Mouse (Mus musculus) liver, embryonic 16.5 days (tissue): ENCODE measurements around the gene Magix. TPM values are rescaled to one million over a fixed set of nuclear protein-coding genes. Genes with fewer than 3 reads are reported as not detected.
A peak's percentile ranks its signal among the peaks of the same experiment; 100 is the strongest.

ENCODE experiments used
- ATAC-seq: fragments of 200-750 bp; cut with Nextera tagmentation; 2 replicates; pipeline ENCODE4 v1.8.0; 2017; ENCODE audit warnings: low read depth, mild to moderate bottlenecking, moderate number of reproducible peaks, moderate library complexity
- H3K27ac ChIP-seq: fragments of 300-500 bp; sonication (generic); 2 replicates; pipeline ENCODE4 v1.5.1; 2014; ENCODE audit warnings: mild to moderate bottlenecking, low read length
- H3K27me3 ChIP-seq: fragments of 300-500 bp; sonication (generic); 2 replicates; pipeline ENCODE4 v1.6.1; 2014; ENCODE audit warnings: low read depth, low read length, mixed read lengths; ENCODE audit not compliant: control insufficient read depth, insufficient read depth
- H3K36me3 ChIP-seq: fragments of 300-500 bp; sonication (generic); 2 replicates; pipeline ENCODE4 v1.6.1; 2014; ENCODE audit warnings: mild to moderate bottlenecking; ENCODE audit not compliant: control insufficient read depth, insufficient read depth
- H3K4me1 ChIP-seq: fragments of 300-500 bp; sonication (generic); 2 replicates; pipeline ENCODE4 v1.6.1; 2014; ENCODE audit warnings: low read depth, low read length, mixed read lengths; ENCODE audit not compliant: control insufficient read depth
- H3K4me2 ChIP-seq: fragments of 300-500 bp; sonication (generic); 2 replicates; pipeline ENCODE4 v1.6.1; 2014; ENCODE audit warnings: low read depth, low read length, mixed read lengths
- H3K4me3 ChIP-seq: fragments of 300-500 bp; sonication (generic); 2 replicates; pipeline ENCODE4 v1.5.1; 2014; ENCODE audit warnings: low read depth, mild to moderate bottlenecking, low read length
- H3K9ac ChIP-seq: fragments of 300-500 bp; sonication (generic); 2 replicates; pipeline ENCODE4 v1.6.1; 2014; ENCODE audit warnings: low read depth, low read length
- H3K9me3 ChIP-seq: fragments of 300-500 bp; sonication (generic); replicated peaks from 2 replicates; pipeline ENCODE4 v1.6.1; 2016; ENCODE audit warnings: low read length; ENCODE audit not compliant: control insufficient read depth
- WGBS: fragments of 180-500 bp; shearing (Covaris S2); extraction: QIAGEN DNeasy Blood & Tissue Kit; methylation state at CpG from one replicate; pipeline ENCODE4 v1.1.7; 2014; ENCODE audit not compliant: insufficient replicate concordance; 5-methylcytosine and 5-hydroxymethylcytosine counted together
- polyA plus RNA-seq: library from polyadenylated mRNA; unstranded; fragments of >200 nt; fragmentation: Nextera tagmentation; extraction: Ambion mirVana; gene quantifications from 2 replicates; pipeline ENCODE4 v1.2.1, GENCODE M21; 2015

The Magix gene
- polyA plus RNA-seq, 1 experiment from 2014 or later = not detected

GRCm38 (mm10) chrX:7670921-7671623 lies 10.0 kb downstream of the Magix start, which contains the start of gene Plp2:
TSS of gene Plp2 (minus strand) at chrX:7671390.
- Histone ChIP-seq H3K36me3 (no peaks in the 10 kb centered on the region), H3K4me1 (peaks cover 8% of the 10 kb centered on the region), H3K9ac (peak within 1 kb of the TSS; percentile 50), H3K9me3 (no peaks in the 10 kb centered on the region), H3K4me3 (peak within 1 kb of the TSS; percentile 62), H3K27ac (peak within 1 kb of the TSS; percentile 14; the same call in 1 of the 2 replicates), H3K4me2 (peak within 1 kb of the TSS; percentile 69), H3K27me3 (no peaks in the 10 kb centered on the region)
- 24% methylated on average over 35 of the region's 36 CpGs for WGBS
- ATAC-seq = peak; percentile 42

GRCm38 (mm10) chrX:7670390-7670881 lies 10.6 kb downstream of the Magix start:
- peak; percentile 71 for ATAC-seq
- Histone ChIP-seq H3K9ac (peak overlapping the region; percentile 50), H3K27ac (peak overlapping the region; percentile 14; the same call in 1 of the 2 replicates), H3K4me1 (peaks cover 8% of the 10 kb centered on the region), H3K9me3 (no peaks in the 10 kb centered on the region), H3K27me3 (no peaks in the 10 kb centered on the region), H3K36me3 (no peaks in the 10 kb centered on the region), H3K4me3 (peak overlapping the region; percentile 62), H3K4me2 (peak overlapping the region; percentile 69)
- WGBS = 12% methylated on average over 18 of the region's 19 CpGs

- WGBS = 64% methylated on average over 21 of the region's 21 CpGs
- H3K9ac ChIP-seq = no peak overlapping the region
- no peak overlapping the region for H3K4me3 ChIP-seq
- no peak overlapping the region for H3K4me2 ChIP-seq
- H3K36me3 ChIP-seq = no peaks in the 10 kb centered on the region
- H3K4me1 ChIP-seq = peaks cover 8% of the 10 kb centered on the region; the same call in 1 of the 2 replicates
- H3K27ac ChIP-seq = no peak overlapping the region
- no peak for ATAC-seq
- H3K9me3 ChIP-seq = no peaks in the 10 kb centered on the region
- H3K27me3 ChIP-seq = no peaks in the 10 kb centered on the region
Observed at GRCm38 (mm10) chrX:7665739-7666502, 15.1 kb downstream of the Magix start.

- no peak overlapping the region for H3K27ac ChIP-seq
- no peaks in the 10 kb centered on the region for H3K36me3 ChIP-seq
- H3K4me3 ChIP-seq = no peak overlapping the region
- H3K27me3 ChIP-seq = no peaks in the 10 kb centered on the region
- H3K9me3 ChIP-seq = no peaks in the 10 kb centered on the region
- ATAC-seq = no peak
- H3K4me2 ChIP-seq = no peak overlapping the region
- 79% methylated on average over 11 of the region's 11 CpGs for WGBS
- no peak overlapping the region for H3K9ac ChIP-seq
- H3K4me1 ChIP-seq = no peaks in the 10 kb centered on the region
Observed at GRCm38 (mm10) chrX:7664791-7665190, 16.3 kb downstream of the Magix start.

GRCm38 (mm10) chrX:7662936-7663335 lies 18.1 kb downstream of the Magix start:
- no peak overlapping the region for H3K4me3 ChIP-seq
- no peaks in the 10 kb centered on the region for H3K9me3 ChIP-seq
- H3K27me3 ChIP-seq = no peaks in the 10 kb centered on the region
- H3K4me1 ChIP-seq = no peaks in the 10 kb centered on the region; the same call in 1 of the 2 replicates
- ATAC-seq = no peak
- no peak overlapping the region for H3K4me2 ChIP-seq
- 51% methylated on average over 3 of the region's 3 CpGs for WGBS
- no peaks in the 10 kb centered on the region for H3K36me3 ChIP-seq
- no peak overlapping the region for H3K27ac ChIP-seq
- no peak overlapping the region for H3K9ac ChIP-seq

- WGBS = 67% methylated on average over 4 of the region's 4 CpGs
- H3K27me3 ChIP-seq = no peaks in the 10 kb centered on the region
Observed at GRCm38 (mm10) chrX:7661086-7661485, 20.0 kb downstream of the Magix start.

GRCm38 (mm10) chrX:7658785-7659589 lies 22.1 kb downstream of the Magix start:
- no peaks in the 10 kb centered on the region for H3K36me3 ChIP-seq
- WGBS = 55% methylated on average over 11 of the region's 11 CpGs
- ATAC-seq = no peak
- H3K9ac ChIP-seq = no peak overlapping the region
- no peak overlapping the region for H3K4me3 ChIP-seq
- H3K27me3 ChIP-seq = no peaks in the 10 kb centered on the region
- H3K4me1 ChIP-seq = no peaks in the 10 kb centered on the region; the same call in 1 of the 2 replicates
- H3K9me3 ChIP-seq = no peaks in the 10 kb centered on the region
- H3K27ac ChIP-seq = no peak overlapping the region; the same call in 1 of the 2 replicates
- H3K4me2 ChIP-seq = peak overlapping the region; percentile 55

More at GRCm38 (mm10) chrX:7661086-7661485, 20.0 kb downstream of the Magix start:
- Histone ChIP-seq H3K4me3 (no peak overlapping the region), H3K4me2 (no peak overlapping the region), H3K9me3 (no peaks in the 10 kb centered on the region), H3K27ac (no peak overlapping the region), H3K36me3 (no peaks in the 10 kb centered on the region), H3K9ac (no peak overlapping the region), H3K4me1 (no peaks in the 10 kb centered on the region; the same call in 1 of the 2 replicates)
- ATAC-seq = no peak

GRCm38 (mm10) chrX:7658031-7658784 lies 22.8 kb downstream of the Magix start:
- Histone ChIP-seq H3K4me2 (peak overlapping the region; percentile 55), H3K36me3 (no peaks in the 10 kb centered on the region), H3K4me3 (peak overlapping the region; percentile 61), H3K4me1 (no peaks in the 10 kb centered on the region; the same call in 1 of the 2 replicates), H3K27ac (no peak overlapping the region; the same call in 1 of the 2 replicates), H3K27me3 (no peaks in the 10 kb centered on the region), H3K9me3 (no peaks in the 10 kb centered on the region), H3K9ac (no peak overlapping the region)
- WGBS = 24% methylated on average over 14 of the region's 15 CpGs
- peak; percentile 46; the same call in 1 of the 2 replicates for ATAC-seq
